Mouse (Mus musculus) forebrain, postnatal 0 days (tissue): ENCODE data around the gene Myo18a. TPM values are rescaled to one million over a fixed set of nuclear protein-coding genes. Genes with fewer than 3 reads are reported as not detected.

Experiments
- ATAC-seq: fragments of 200-750 bp; cut with Nextera tagmentation; 2 replicates; pipeline ENCODE4 v1.8.0; 2017; ENCODE audit warnings: mild to moderate bottlenecking, moderate library complexity
- DNase-seq: peaks from one replicate; pipeline ENCODE4 v3.0.0-alpha.2; 2015
- H3K27ac ChIP-seq: fragments of 300-500 bp; sonication (generic); 2 replicates; pipeline ENCODE4 v1.5.1; 2014; ENCODE audit warnings: low read depth, mild to moderate bottlenecking, antibody characterized with exemption, low read length, moderate library complexity, mixed read lengths
- H3K27me3 ChIP-seq: fragments of 300-500 bp; sonication (generic); 2 replicates; pipeline ENCODE4 v1.6.1; 2014; ENCODE audit warnings: mild to moderate bottlenecking, low read length, mixed read lengths; ENCODE audit not compliant: insufficient read depth
- H3K36me3 ChIP-seq: fragments of 300-500 bp; sonication (generic); 2 replicates; pipeline ENCODE4 v1.6.1; 2014; ENCODE audit warnings: mild to moderate bottlenecking, moderate library complexity; ENCODE audit not compliant: insufficient read depth
- H3K4me1 ChIP-seq: fragments of 300-500 bp; sonication (generic); 2 replicates; pipeline ENCODE4 v1.6.1; 2014; ENCODE audit warnings: antibody characterized with exemption; ENCODE audit not compliant: insufficient read depth
- H3K4me2 ChIP-seq: fragments of 300-500 bp; sonication (generic); 2 replicates; pipeline ENCODE4 v1.6.1; 2014; ENCODE audit warnings: low read depth, mild to moderate bottlenecking, moderate library complexity
- H3K4me3 ChIP-seq: fragments of 300-500 bp; sonication (generic); 2 replicates; pipeline ENCODE4 v1.5.1; 2014; ENCODE audit warnings: low read depth, low read length, mixed read lengths
- H3K9ac ChIP-seq: fragments of 300-500 bp; sonication (generic); 2 replicates; pipeline ENCODE4 v1.6.1; 2014; ENCODE audit warnings: mild to moderate bottlenecking
- H3K9me3 ChIP-seq: fragments of 300-500 bp; sonication (generic); 2 replicates; pipeline ENCODE4 v1.6.1; 2016; ENCODE audit warnings: low read length
- CTCF ChIP-seq: sonication (generic); IDR thresholded peaks from 2 replicates; pipeline ENCODE4 v1.5.1; 2016; ENCODE audit warnings: antibody characterized with exemption, control low read depth, low read depth
- WGBS: fragments of 180-500 bp; shearing (Covaris S2); extraction: QIAGEN DNeasy Blood & Tissue Kit; methylation state at CpG from one replicate; pipeline ENCODE4 v1.1.7; 2014; 5-methylcytosine and 5-hydroxymethylcytosine counted together
- polyA plus RNA-seq: library from polyadenylated mRNA; unstranded; fragments of >200 nt; fragmentation: Nextera tagmentation; extraction: Ambion mirVana; gene quantifications from 2 replicates; pipeline ENCODE4 v1.2.1, GENCODE M21; 2015
- total RNA-seq: library from RNA; depleted of rRNA; stranded (reverse); fragments of >200 nt; gene quantifications from 2 replicates; pipeline ENCODE4 v1.2.3, GENCODE M21; 2014

Myo18a gene
- total and polyA plus RNA-seq, 2 experiments from 2014 or later, result 33.8 to 85.2 TPM

DNA sequence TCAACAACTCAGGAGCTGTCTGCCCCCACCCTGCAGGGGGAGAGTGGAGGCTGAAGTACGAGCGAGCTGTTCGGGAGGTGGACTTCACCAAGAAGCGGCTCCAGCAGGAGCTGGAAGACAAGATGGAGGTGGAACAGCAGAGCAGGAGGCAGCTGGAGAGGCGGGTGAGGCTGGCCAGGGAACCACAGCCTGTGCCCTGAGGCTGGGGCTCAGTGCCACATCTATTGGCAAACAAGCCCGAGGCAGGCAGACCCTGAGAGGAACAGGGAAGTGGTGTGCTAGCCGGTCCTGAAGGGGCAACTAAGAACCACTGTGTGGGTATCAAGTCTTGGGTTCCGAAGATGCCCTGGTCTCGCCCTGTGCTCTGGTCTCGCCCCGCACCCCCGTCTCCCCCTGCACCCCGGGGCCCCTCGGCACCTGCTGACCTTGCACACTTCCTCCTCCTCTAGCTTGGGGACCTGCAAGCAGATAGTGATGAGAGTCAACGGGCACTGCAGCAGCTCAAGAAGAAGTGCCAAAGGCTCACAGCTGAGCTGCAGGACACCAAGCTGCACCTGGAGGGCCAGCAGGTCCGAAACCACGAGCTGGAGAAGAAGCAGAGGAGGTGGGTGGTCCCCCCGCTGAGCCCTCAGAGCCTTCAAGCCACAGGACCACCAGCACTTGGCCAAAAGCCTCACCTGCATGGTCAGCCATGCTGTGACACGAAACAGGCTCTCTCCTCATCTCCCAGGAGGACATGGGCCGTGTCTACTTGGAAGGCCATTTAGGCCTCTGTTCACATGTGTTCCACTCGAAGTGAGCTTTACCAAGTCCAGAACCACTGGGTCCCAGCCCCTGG lies 80.2 kb downstream of the Myo18a start:
- peaks cover 76% of the 10 kb centered on the region for H3K36me3 ChIP-seq
- H3K27me3 ChIP-seq, result no peaks in the 10 kb centered on the region
- no peak for DNase-seq
- H3K4me2 ChIP-seq, result no peak overlapping the region
- H3K4me3 ChIP-seq, result no peak overlapping the region
- H3K27ac ChIP-seq, result no peak overlapping the region
- no peak for ATAC-seq
- H3K9me3 ChIP-seq, result no peaks in the 10 kb centered on the region
- H3K9ac ChIP-seq, result no peak overlapping the region
- H3K4me1 ChIP-seq, result no peaks in the 10 kb centered on the region
- no peak for TF ChIP-seq CTCF
- WGBS, result 89% methylated on average over 21 of the region's 21 CpGs

DNA sequence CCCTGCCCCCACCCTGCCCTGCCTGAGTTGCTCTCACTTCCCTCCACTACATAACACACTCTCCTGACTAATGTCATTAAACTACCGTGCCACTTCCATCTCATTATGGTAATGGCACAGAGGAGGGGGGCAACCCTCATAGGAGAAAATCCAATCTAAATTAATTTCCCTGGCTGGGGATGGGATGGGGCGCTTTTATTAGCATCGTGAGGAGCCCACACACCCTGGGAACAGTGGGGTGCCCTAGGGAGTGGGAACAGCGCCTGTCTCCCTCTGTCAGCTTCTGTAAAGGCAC lies 80.8 kb downstream of the Myo18a start:
- H3K9ac ChIP-seq, result no peak overlapping the region
- H3K4me3 ChIP-seq, result no peak overlapping the region
- H3K27ac ChIP-seq, result no peak overlapping the region
- no peaks in the 10 kb centered on the region for H3K9me3 ChIP-seq
- 0 out of 2 replicates have a peak, but pooled peaks cover 2% of the 10 kb centered on the region for H3K4me1 ChIP-seq
- DNase-seq (no peak), ATAC-seq (peak; percentile 67; the same call in 1 of the 2 replicates)
- no peaks in the 10 kb centered on the region for H3K27me3 ChIP-seq
- H3K4me2 ChIP-seq, result no peak overlapping the region
- no peak for TF ChIP-seq CTCF
- H3K36me3 ChIP-seq, result peaks cover 76% of the 10 kb centered on the region
- 32% methylated on average over 4 of the region's 4 CpGs for WGBS

DNA sequence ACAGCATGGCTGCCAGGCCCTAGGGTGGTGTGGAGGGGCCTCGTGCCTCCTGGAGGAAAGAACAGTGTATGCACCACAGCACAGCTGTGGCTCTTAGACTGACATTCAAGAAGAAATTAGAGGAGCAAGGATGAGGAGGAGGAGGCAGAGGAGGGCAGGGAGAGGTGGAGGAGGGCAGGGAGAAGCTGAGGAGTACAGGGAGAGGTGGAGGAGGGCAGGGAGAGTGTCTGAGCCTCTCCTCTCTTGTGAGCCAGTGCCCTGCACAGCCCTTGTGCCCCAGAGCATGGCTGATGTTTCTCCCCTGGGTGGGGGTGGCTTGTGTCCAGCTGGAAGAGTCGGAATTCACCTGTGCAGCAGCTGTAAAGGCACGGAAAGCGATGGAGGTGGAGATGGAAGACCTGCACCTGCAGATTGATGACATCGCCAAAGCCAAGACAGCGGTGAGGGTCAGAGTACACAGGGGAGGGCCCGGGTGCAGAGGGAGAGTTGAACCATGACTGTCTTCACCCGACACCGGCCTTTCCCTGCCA lies 84.6 kb downstream of the Myo18a start:
- TF ChIP-seq CTCF, result no peak
- Histone ChIP-seq H3K9ac (no peak overlapping the region), H3K9me3 (no peaks in the 10 kb centered on the region), H3K4me2 (no peak overlapping the region), H3K36me3 (peaks cover 60% of the 10 kb centered on the region), H3K4me1 (peaks cover 26% of the 10 kb centered on the region), H3K4me3 (no peak overlapping the region), H3K27me3 (no peaks in the 10 kb centered on the region), H3K27ac (0 out of 2 replicates have a peak overlapping the region, but pooled peaks have one; percentile 35)
- DNase-seq, result no peak
- no peak for ATAC-seq
- WGBS, result 46% methylated on average over 9 of the region's 9 CpGs

DNA sequence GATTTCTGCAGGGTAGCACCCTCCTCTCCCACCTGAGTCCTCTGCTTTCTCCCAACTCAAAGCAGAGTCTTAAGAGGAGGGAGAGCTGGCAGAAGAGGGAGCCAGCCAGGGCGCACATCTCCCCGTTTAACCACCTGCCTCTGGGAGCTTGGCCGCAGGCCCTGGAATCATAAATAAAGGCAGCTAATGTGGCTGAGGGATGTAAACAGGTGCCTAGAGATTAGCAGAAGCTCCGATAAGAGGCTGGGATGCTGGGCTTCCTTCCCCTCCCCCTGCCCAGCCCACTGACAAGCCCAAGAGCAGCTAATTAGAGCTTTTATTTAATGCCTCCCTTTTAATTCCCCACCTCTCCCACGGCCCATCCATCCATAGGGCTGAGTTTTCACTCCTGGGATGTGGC lies 85.1 kb downstream of the Myo18a start:
- H3K9me3 ChIP-seq, result no peaks in the 10 kb centered on the region
- H3K4me1 ChIP-seq, result peaks cover 26% of the 10 kb centered on the region
- H3K4me2 ChIP-seq, result no peak overlapping the region
- no peaks in the 10 kb centered on the region for H3K27me3 ChIP-seq
- H3K36me3 ChIP-seq, result peaks cover 59% of the 10 kb centered on the region
- DNase-seq (no peak), ATAC-seq (no peak)
- no peak for TF ChIP-seq CTCF
- peak overlapping the region; percentile 29; the same call in 1 of the 2 replicates for H3K27ac ChIP-seq
- no peak overlapping the region for H3K4me3 ChIP-seq
- H3K9ac ChIP-seq, result no peak overlapping the region
- 9% methylated on average over 5 of the region's 5 CpGs for WGBS

DNA sequence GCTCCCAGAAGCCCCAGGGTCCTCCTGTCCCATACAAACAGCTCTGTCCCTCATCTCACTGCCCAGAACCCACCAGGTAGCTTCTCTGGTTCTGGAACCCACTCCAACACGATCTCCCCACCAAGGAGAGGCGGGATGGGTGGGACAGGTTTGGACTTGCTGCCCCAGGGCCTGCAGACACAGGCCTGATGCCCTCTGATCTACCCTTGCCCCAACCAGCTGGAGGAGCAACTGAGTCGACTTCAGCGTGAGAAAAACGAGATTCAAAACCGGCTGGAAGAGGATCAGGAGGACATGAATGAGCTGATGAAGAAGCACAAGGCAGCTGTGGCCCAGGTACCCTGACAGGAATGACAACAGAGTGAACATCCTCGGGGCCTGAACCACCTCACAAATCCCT lies 86.1 kb downstream of the Myo18a start:
- Histone ChIP-seq H3K9ac (0 out of 2 replicates have a peak overlapping the region, but pooled peaks have one; percentile 10), H3K36me3 (peaks cover 58% of the 10 kb centered on the region)
- no peak for TF ChIP-seq CTCF

DNA sequence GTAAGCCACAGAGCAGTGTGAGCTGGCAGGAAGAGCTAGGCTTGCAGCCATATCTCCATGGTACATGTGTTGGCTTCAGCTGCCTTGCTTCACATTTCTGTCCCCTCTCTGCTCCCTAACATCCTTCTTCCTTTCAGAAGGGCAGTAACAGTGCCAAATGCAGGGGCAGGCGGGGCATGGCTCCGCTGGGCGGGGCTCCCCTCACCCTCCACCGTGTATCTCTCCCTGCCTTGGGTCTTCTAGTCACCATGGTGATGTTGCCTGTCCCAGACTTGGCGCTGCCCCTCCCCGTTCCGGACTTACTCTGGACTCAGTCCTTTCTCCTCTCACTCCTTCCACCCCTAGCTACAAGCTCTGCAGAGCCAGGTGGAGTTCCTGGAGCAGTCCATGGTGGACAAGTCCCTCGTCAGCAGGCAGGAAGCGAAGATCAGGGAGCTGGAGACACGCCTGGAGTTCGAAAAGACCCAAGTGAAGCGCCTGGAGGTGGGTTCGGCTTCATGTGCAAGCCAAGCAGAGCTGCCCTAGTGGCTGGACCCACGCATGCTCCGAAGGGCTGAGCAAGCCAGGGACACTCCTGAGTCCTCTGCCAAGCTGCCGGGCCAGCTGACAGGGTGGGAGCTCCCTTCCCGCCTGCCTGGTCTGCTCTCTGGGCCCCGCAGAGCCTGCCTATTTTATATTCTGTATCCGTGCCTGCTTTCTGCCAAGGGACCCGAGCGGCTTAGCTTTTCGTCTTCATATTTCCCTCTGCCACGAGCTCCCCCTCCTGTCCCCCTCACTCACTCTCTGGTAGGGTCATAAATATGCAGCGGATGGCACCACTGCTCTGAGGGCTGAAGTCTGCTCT lies 87.6 kb downstream of the Myo18a start:
- peaks cover 34% of the 10 kb centered on the region for H3K4me1 ChIP-seq
- H3K36me3 ChIP-seq, result peaks cover 60% of the 10 kb centered on the region
- ATAC-seq, result peak; percentile 93
- H3K27me3 ChIP-seq, result no peaks in the 10 kb centered on the region
- H3K27ac ChIP-seq, result peak overlapping the region; percentile 92
- no peaks in the 10 kb centered on the region for H3K9me3 ChIP-seq
- H3K9ac ChIP-seq, result 0 out of 2 replicates have a peak overlapping the region, but pooled peaks have one; percentile 6
- peak; percentile 90 for DNase-seq
- peak overlapping the region; percentile 31; the same call in 1 of the 2 replicates for H3K4me2 ChIP-seq
- 17% methylated on average over 24 of the region's 24 CpGs for WGBS
- H3K4me3 ChIP-seq, result no peak overlapping the region
- TF ChIP-seq CTCF, result peak; percentile 46

More for the DNA sequence above, 86.1 kb downstream of the Myo18a start:
- H3K9me3 ChIP-seq, result no peaks in the 10 kb centered on the region
- H3K4me1 ChIP-seq, result peaks cover 26% of the 10 kb centered on the region
- ATAC-seq (no peak), DNase-seq (no peak)
- 73% methylated on average over 7 of the region's 7 CpGs for WGBS
- H3K4me2 ChIP-seq, result no peak overlapping the region
- no peak overlapping the region for H3K4me3 ChIP-seq
- H3K27ac ChIP-seq, result peak overlapping the region; percentile 50; the same call in 1 of the 2 replicates
- H3K27me3 ChIP-seq, result no peaks in the 10 kb centered on the region
